Mouse (Mus musculus) MEL (cell line): ENCODE measurements around the gene Anxa9. TPM values are rescaled to one million over a fixed set of nuclear protein-coding genes. Genes with fewer than 3 reads are reported as not detected.

ENCODE experiments used
- DNase-seq: peaks from one replicate; pipeline ENCODE4 v3.0.0; 2011; ENCODE audit warnings: low read depth, low spot score
- H3K27ac ChIP-seq: 2 replicates; pipeline ENCODE4 v1.5.1; 2012; ENCODE audit warnings: low read depth, mild to moderate bottlenecking, control low read depth, low read length, moderate library complexity; ENCODE audit not compliant: control insufficient read depth
- H3K27me3 ChIP-seq, 2 experiments: fragments of 150-350 bp in 1 of 2; sonication (generic) in 1 of 2; 2 replicates each; pipeline ENCODE4 v1.6.1; 2012; ENCODE audit warnings: low read length in 2 of 2, mild to moderate bottlenecking in 2 of 2, improper control_type of control experiment in 1 of 2, moderate library complexity in 1 of 2; ENCODE audit not compliant: insufficient read depth in 2 of 2, control insufficient read depth in 1 of 2
- H3K36me3 ChIP-seq, 2 experiments: 2 replicates each; pipeline ENCODE4 v1.6.1; 2012 to 2014; ENCODE audit warnings: low read length in 2 of 2, improper control_type of control experiment in 1 of 2, inconsistent platforms in 1 of 2, mild to moderate bottlenecking in 1 of 2; ENCODE audit not compliant: insufficient read depth in 2 of 2, control insufficient read depth in 1 of 2
- H3K4me1 ChIP-seq, 2 experiments: fragments of 150-350 bp in 1 of 2; sonication (generic) in 1 of 2; 2 replicates each; pipeline ENCODE4 v1.6.1; 2012; ENCODE audit warnings: low read length in 2 of 2, improper control_type of control experiment in 1 of 2, mild to moderate bottlenecking in 1 of 2; ENCODE audit not compliant: insufficient read depth in 2 of 2, control insufficient read depth in 1 of 2
- H3K4me3 ChIP-seq, 2 experiments: fragments of 150-350 bp in 1 of 2; sonication (generic) in 1 of 2; 2 replicates each; pipeline ENCODE4 v1.5.1; 2012; ENCODE audit warnings: low read depth in 2 of 2, low read length in 2 of 2, mild to moderate bottlenecking in 2 of 2, moderate library complexity in 2 of 2, control low read depth in 1 of 2, improper control_type of control experiment in 1 of 2; ENCODE audit not compliant: control insufficient read depth in 1 of 2, insufficient read depth in 1 of 2
- H3K79me2 ChIP-seq: 2 replicates; pipeline ENCODE4 v1.6.1; 2012; ENCODE audit warnings: mild to moderate bottlenecking, low read length, moderate library complexity; ENCODE audit not compliant: control insufficient read depth, poor library complexity, insufficient read depth
- H3K9ac ChIP-seq: 2 replicates; pipeline ENCODE4 v1.6.1; 2012; ENCODE audit warnings: low read depth, mild to moderate bottlenecking, control low read depth, low read length, moderate library complexity; ENCODE audit not compliant: control insufficient read depth, poor library complexity, severe bottlenecking
- H3K9me3 ChIP-seq: fragments of 150-350 bp; sonication (generic); replicated peaks from 2 replicates; pipeline ENCODE4 v1.6.1; 2012; ENCODE audit warnings: mild to moderate bottlenecking, low read length, improper control_type of control experiment, moderate library complexity; ENCODE audit not compliant: insufficient read depth
- CTCF ChIP-seq, 3 experiments: IDR thresholded peaks in 2 of 3; conservative IDR thresholded peaks in 1 of 3; 2 replicates each; pipeline ENCODE4 v1.5.1; 2011 to 2012; ENCODE audit warnings: low read length in 3 of 3, low read depth in 2 of 3, mild to moderate bottlenecking in 2 of 3, improper control_type of control experiment in 1 of 3, inconsistent platforms in 1 of 3, mixed read lengths in 1 of 3, moderate library complexity in 1 of 3; ENCODE audit not compliant: control insufficient read depth in 1 of 3, insufficient read depth in 1 of 3, poor library complexity in 1 of 3, severe bottlenecking in 1 of 3
- E2F4 ChIP-seq: IDR thresholded peaks from 2 replicates; pipeline ENCODE4 v1.6.1; 2011; ENCODE audit warnings: low read depth, low read length, improper control_type of control experiment, borderline replicate concordance
- ELF1 ChIP-seq: IDR thresholded peaks from 2 replicates; pipeline ENCODE4 v1.6.1; 2014; ENCODE audit warnings: low read depth, mild to moderate bottlenecking, inconsistent platforms, low read length, improper control_type of control experiment, moderate library complexity
- EP300 ChIP-seq, 2 experiments: IDR thresholded peaks; 2 replicates each; pipeline ENCODE4 v1.6.1; 2011; ENCODE audit warnings: improper control_type of control experiment in 2 of 2, low read length in 2 of 2, low read depth in 1 of 2, mild to moderate bottlenecking in 1 of 2
- JUND ChIP-seq: IDR thresholded peaks from 2 replicates; pipeline ENCODE4 v1.6.1; 2011; ENCODE audit warnings: low read depth, mild to moderate bottlenecking, improper control_type of control experiment, low read length
- KAT2A ChIP-seq: conservative IDR thresholded peaks from 2 replicates; pipeline ENCODE4 v1.6.1; 2012; ENCODE audit warnings: low read depth, low read length, improper control_type of control experiment, inconsistent platforms
- MAFK ChIP-seq: IDR thresholded peaks from 2 replicates; pipeline ENCODE4 v1.6.1; 2011; ENCODE audit warnings: low read depth, mild to moderate bottlenecking, low read length, improper control_type of control experiment, borderline replicate concordance
- MEF2A ChIP-seq: IDR thresholded peaks from 2 replicates; pipeline ENCODE4 v1.6.1; 2014; ENCODE audit warnings: low read depth, mild to moderate bottlenecking, inconsistent platforms, low read length, improper control_type of control experiment; ENCODE audit not compliant: poor library complexity, insufficient replicate concordance, severe bottlenecking; ENCODE audit errors: extremely low read depth
- MXI1 ChIP-seq: IDR thresholded peaks from 2 replicates; pipeline ENCODE4 v1.6.1; 2011; ENCODE audit warnings: mild to moderate bottlenecking, low read depth, low read length, improper control_type of control experiment
- NRF1 ChIP-seq: IDR thresholded peaks from 2 replicates; pipeline ENCODE4 v1.6.1; 2014; ENCODE audit warnings: low read depth, mild to moderate bottlenecking, inconsistent platforms, low read length, improper control_type of control experiment, moderate library complexity; ENCODE audit not compliant: poor library complexity, insufficient read depth, severe bottlenecking
- POLR2A ChIP-seq, 2 experiments: IDR thresholded peaks; 2 replicates each; pipeline ENCODE4 v1.6.1; 2011 to 2012; ENCODE audit warnings: low read length in 2 of 2, mild to moderate bottlenecking in 2 of 2, control low read depth in 1 of 2, improper control_type of control experiment in 1 of 2, low read depth in 1 of 2, moderate library complexity in 1 of 2; ENCODE audit not compliant: control insufficient read depth in 1 of 2, insufficient read depth in 1 of 2, poor library complexity in 1 of 2
- POLR2AphosphoS2 ChIP-seq: IDR thresholded peaks from 2 replicates; pipeline ENCODE4 v1.6.1; 2011; ENCODE audit warnings: low read length, improper control_type of control experiment
- SMC3 ChIP-seq: IDR thresholded peaks from 2 replicates; pipeline ENCODE4 v1.6.1; 2011; ENCODE audit warnings: low read depth, low read length, improper control_type of control experiment
- TBP ChIP-seq: IDR thresholded peaks from 2 replicates; pipeline ENCODE4 v1.8.0; 2011; ENCODE audit warnings: low read depth, low read length, improper control_type of control experiment
- TCF12 ChIP-seq: IDR thresholded peaks from 2 replicates; pipeline ENCODE4 v1.6.1; 2014; ENCODE audit warnings: low read depth, mild to moderate bottlenecking, inconsistent platforms, low read length, improper control_type of control experiment, moderate library complexity
- USF1 ChIP-seq: IDR thresholded peaks from 2 replicates; pipeline ENCODE4 v1.6.1; 2014; ENCODE audit warnings: low read depth, mild to moderate bottlenecking, inconsistent platforms, low read length, improper control_type of control experiment, moderate library complexity
- USF2 ChIP-seq, 2 experiments: IDR thresholded peaks; 2 replicates each; pipeline ENCODE4 v1.6.1; 2011 to 2012; ENCODE audit warnings: improper control_type of control experiment in 2 of 2, low read length in 2 of 2, borderline replicate concordance in 1 of 2, inconsistent platforms in 1 of 2, low read depth in 1 of 2, mild to moderate bottlenecking in 1 of 2; ENCODE audit not compliant: insufficient read depth in 1 of 2
- ZKSCAN1 ChIP-seq: IDR thresholded peaks from 2 replicates; pipeline ENCODE4 v1.6.1; 2012; ENCODE audit warnings: low read depth, mild to moderate bottlenecking, inconsistent platforms, low read length, improper control_type of control experiment, moderate library complexity
- polyA plus RNA-seq, 2 experiments: library from polyadenylated mRNA; stranded (reverse) in 1 of 2; unstranded in 1 of 2; fragments of >175 nt in 1 of 2; fragments of >200 nt in 1 of 2; gene quantifications; 2 replicates each; pipeline versions ENCODE4 v1.2.1 to v1.2.4; 2012; ENCODE audit warnings: low replicate concordance in 2 of 2, low read depth in 1 of 2; ENCODE audit not compliant: insufficient read length in 2 of 2, insufficient read depth in 1 of 2, missing spikeins in 1 of 2
- total RNA-seq: library from RNA; depleted of rRNA; stranded (reverse); fragments of 300-350 nt; gene quantifications from 2 replicates; pipeline ENCODE4 v1.2.3, GENCODE M21; 2012

Gene Anxa9
- total and polyA plus RNA-seq, 3 experiments = 7.7 to 33.9 TPM; not detected in 1

- TF ChIP-seq JUND (no peak), MEF2A (no peak)
- TF ChIP-seq, all 39 proteins: peak for 9
Measured at GRCm38 (mm10) chr3:95263089-95263739, 43.8 kb downstream of the Anxa9 start (continued).

- no peak for TF ChIP-seq MAFK
- TF ChIP-seq ZKSCAN1 = no peak
- TF ChIP-seq MEF2A = no peak
- TF ChIP-seq JUND = no peak
- TF ChIP-seq USF1 = no peak
- TF ChIP-seq POLR2AphosphoS2 = no peak
- no peak for TF ChIP-seq EP300 (IDR thresholded peaks at IDR 0.05; ENCODE audit: low read depth in 1 of 2, low read length in 2 of 2)
- TF ChIP-seq E2F4 = no peak
- no peak for TF ChIP-seq ELF1
- TF ChIP-seq TBP = no peak
- TF ChIP-seq TCF12 = no peak
- no peak for TF ChIP-seq SMC3
- TF ChIP-seq CTCF (IDR thresholded peaks at IDR 0.05 in 2 of 3, conservative IDR thresholded peaks at IDR 0.05 in 1 of 3; ENCODE audit: control insufficient read depth in 1 of 3, insufficient read depth in 1 of 3, low read depth in 2 of 3, low read length in 3 of 3, poor library complexity in 1 of 3, severe bottlenecking in 1 of 3) = no peak
- TF ChIP-seq NRF1 = no peak
- TF ChIP-seq KAT2A = no peak
- TF ChIP-seq, all 39 proteins: peak for 0
- Histone ChIP-seq H3K9me3 (no peaks in the 10 kb centered on the region), H3K27ac (no peak overlapping the region), H3K79me2 (no peaks in the 10 kb centered on the region), H3K9ac (no peak overlapping the region), H3K4me1 (no peaks in the 10 kb centered on the region), H3K27me3 (no peaks in the 10 kb centered on the region), H3K4me3 (no peak overlapping the region), H3K36me3 (peaks cover 3 to 24% of the 10 kb centered on the region in 2 experiments; a peak in 3 of 4 replicates)
- DNase-seq = no peak
Measured at GRCm38 (mm10) chr3:95261975-95262374, 45.0 kb downstream of the Anxa9 start.

- Histone ChIP-seq H3K36me3 (peaks cover 0 to 22% of the 10 kb centered on the region in 2 experiments; a peak in 2 of 4 replicates), H3K9ac (no peak overlapping the region), H3K27ac (no peak overlapping the region), H3K79me2 (no peaks in the 10 kb centered on the region), H3K9me3 (no peaks in the 10 kb centered on the region), H3K4me1 (no peaks in the 10 kb centered on the region), H3K4me3 (no peak overlapping the region), H3K27me3 (no peaks in the 10 kb centered on the region)
- DNase-seq = no peak
- no peak for TF ChIP-seq POLR2A (IDR thresholded peaks at IDR 0.05; ENCODE audit: control insufficient read depth in 1 of 2, insufficient read depth in 1 of 2, low read depth in 1 of 2, low read length in 2 of 2, poor library complexity in 1 of 2)
- TF ChIP-seq MEF2A = no peak
- TF ChIP-seq KAT2A = no peak
- no peak for TF ChIP-seq USF2 (IDR thresholded peaks at IDR 0.05; ENCODE audit: borderline replicate concordance in 1 of 2, insufficient read depth in 1 of 2, low read depth in 1 of 2, low read length in 2 of 2)
- no peak for TF ChIP-seq MXI1
- no peak for TF ChIP-seq TBP
Measured at GRCm38 (mm10) chr3:95256931-95257330, 50.0 kb downstream of the Anxa9 start.
